Mouse (Mus musculus) MEL (cell line): ENCODE results near the gene Rpl18. TPM values are rescaled to one million over a fixed set of nuclear protein-coding genes. Genes with fewer than 3 reads are reported as not detected.
A peak's percentile ranks its signal among the peaks of the same experiment; 100 is the strongest.

Source experiments
- DNase-seq: peaks from one replicate; pipeline ENCODE4 v3.0.0; 2011; ENCODE audit warnings: low read depth, low spot score
- H3K27ac ChIP-seq: 2 replicates; pipeline ENCODE4 v1.5.1; 2012; ENCODE audit warnings: low read depth, mild to moderate bottlenecking, control low read depth, low read length, moderate library complexity; ENCODE audit not compliant: control insufficient read depth
- H3K27me3 ChIP-seq, 2 experiments: fragments of 150-350 bp in 1 of 2; sonication (generic) in 1 of 2; 2 replicates each; pipeline ENCODE4 v1.6.1; 2012; ENCODE audit warnings: low read length in 2 of 2, mild to moderate bottlenecking in 2 of 2, improper control_type of control experiment in 1 of 2, moderate library complexity in 1 of 2; ENCODE audit not compliant: insufficient read depth in 2 of 2, control insufficient read depth in 1 of 2
- H3K36me3 ChIP-seq, 2 experiments: 2 replicates each; pipeline ENCODE4 v1.6.1; 2012 to 2014; ENCODE audit warnings: low read length in 2 of 2, improper control_type of control experiment in 1 of 2, inconsistent platforms in 1 of 2, mild to moderate bottlenecking in 1 of 2; ENCODE audit not compliant: insufficient read depth in 2 of 2, control insufficient read depth in 1 of 2
- H3K4me1 ChIP-seq, 2 experiments: fragments of 150-350 bp in 1 of 2; sonication (generic) in 1 of 2; 2 replicates each; pipeline ENCODE4 v1.6.1; 2012; ENCODE audit warnings: low read length in 2 of 2, improper control_type of control experiment in 1 of 2, mild to moderate bottlenecking in 1 of 2; ENCODE audit not compliant: insufficient read depth in 2 of 2, control insufficient read depth in 1 of 2
- H3K4me3 ChIP-seq, 2 experiments: fragments of 150-350 bp in 1 of 2; sonication (generic) in 1 of 2; 2 replicates each; pipeline ENCODE4 v1.5.1; 2012; ENCODE audit warnings: low read depth in 2 of 2, low read length in 2 of 2, mild to moderate bottlenecking in 2 of 2, moderate library complexity in 2 of 2, control low read depth in 1 of 2, improper control_type of control experiment in 1 of 2; ENCODE audit not compliant: control insufficient read depth in 1 of 2, insufficient read depth in 1 of 2
- H3K79me2 ChIP-seq: 2 replicates; pipeline ENCODE4 v1.6.1; 2012; ENCODE audit warnings: mild to moderate bottlenecking, low read length, moderate library complexity; ENCODE audit not compliant: control insufficient read depth, poor library complexity, insufficient read depth
- H3K9ac ChIP-seq: 2 replicates; pipeline ENCODE4 v1.6.1; 2012; ENCODE audit warnings: low read depth, mild to moderate bottlenecking, control low read depth, low read length, moderate library complexity; ENCODE audit not compliant: control insufficient read depth, poor library complexity, severe bottlenecking
- H3K9me3 ChIP-seq: fragments of 150-350 bp; sonication (generic); replicated peaks from 2 replicates; pipeline ENCODE4 v1.6.1; 2012; ENCODE audit warnings: mild to moderate bottlenecking, low read length, improper control_type of control experiment, moderate library complexity; ENCODE audit not compliant: insufficient read depth
- CHD2 ChIP-seq: IDR thresholded peaks from 2 replicates; pipeline ENCODE4 v1.6.1; 2011; ENCODE audit warnings: low read length, improper control_type of control experiment
- CTCF ChIP-seq, 3 experiments: IDR thresholded peaks in 2 of 3; conservative IDR thresholded peaks in 1 of 3; 2 replicates each; pipeline ENCODE4 v1.5.1; 2011 to 2012; ENCODE audit warnings: low read length in 3 of 3, low read depth in 2 of 3, mild to moderate bottlenecking in 2 of 3, improper control_type of control experiment in 1 of 3, inconsistent platforms in 1 of 3, mixed read lengths in 1 of 3, moderate library complexity in 1 of 3; ENCODE audit not compliant: control insufficient read depth in 1 of 3, insufficient read depth in 1 of 3, poor library complexity in 1 of 3, severe bottlenecking in 1 of 3
- E2F4 ChIP-seq: IDR thresholded peaks from 2 replicates; pipeline ENCODE4 v1.6.1; 2011; ENCODE audit warnings: low read depth, low read length, improper control_type of control experiment, borderline replicate concordance
- ETS1 ChIP-seq: IDR thresholded peaks from 2 replicates; pipeline ENCODE4 v1.6.1; 2012; ENCODE audit warnings: low read depth, mild to moderate bottlenecking, inconsistent platforms, low read length, improper control_type of control experiment, moderate library complexity
- GATA1 ChIP-seq: IDR thresholded peaks from 2 replicates; pipeline ENCODE4 v1.6.1; 2011; ENCODE audit warnings: low read depth, low read length, improper control_type of control experiment
- JUND ChIP-seq: IDR thresholded peaks from 2 replicates; pipeline ENCODE4 v1.6.1; 2011; ENCODE audit warnings: low read depth, mild to moderate bottlenecking, improper control_type of control experiment, low read length
- KAT2A ChIP-seq: conservative IDR thresholded peaks from 2 replicates; pipeline ENCODE4 v1.6.1; 2012; ENCODE audit warnings: low read depth, low read length, improper control_type of control experiment, inconsistent platforms
- MAFK ChIP-seq: IDR thresholded peaks from 2 replicates; pipeline ENCODE4 v1.6.1; 2011; ENCODE audit warnings: low read depth, mild to moderate bottlenecking, low read length, improper control_type of control experiment, borderline replicate concordance
- MAX ChIP-seq: IDR thresholded peaks from 2 replicates; pipeline ENCODE4 v1.6.1; 2011; ENCODE audit warnings: low read length, improper control_type of control experiment
- MAZ ChIP-seq: IDR thresholded peaks from 2 replicates; pipeline ENCODE4 v1.6.1; 2012; ENCODE audit warnings: low read depth, mild to moderate bottlenecking, inconsistent platforms, low read length, improper control_type of control experiment
- MEF2A ChIP-seq: IDR thresholded peaks from 2 replicates; pipeline ENCODE4 v1.6.1; 2014; ENCODE audit warnings: low read depth, mild to moderate bottlenecking, inconsistent platforms, low read length, improper control_type of control experiment; ENCODE audit not compliant: poor library complexity, insufficient replicate concordance, severe bottlenecking; ENCODE audit errors: extremely low read depth
- MXI1 ChIP-seq: IDR thresholded peaks from 2 replicates; pipeline ENCODE4 v1.6.1; 2011; ENCODE audit warnings: mild to moderate bottlenecking, low read depth, low read length, improper control_type of control experiment
- MYB ChIP-seq: IDR thresholded peaks from 2 replicates; pipeline ENCODE4 v1.6.1; 2011; ENCODE audit warnings: mild to moderate bottlenecking, low read depth, low read length, improper control_type of control experiment
- MYC ChIP-seq: IDR thresholded peaks from 2 replicates; pipeline ENCODE4 v1.6.1; 2011; ENCODE audit warnings: low read depth, mild to moderate bottlenecking, low read length, improper control_type of control experiment, moderate library complexity
- NELFE ChIP-seq: IDR thresholded peaks from 2 replicates; pipeline ENCODE4 v1.6.1; 2011; ENCODE audit warnings: low read depth, low read length, improper control_type of control experiment
- NRF1 ChIP-seq: IDR thresholded peaks from 2 replicates; pipeline ENCODE4 v1.6.1; 2014; ENCODE audit warnings: low read depth, mild to moderate bottlenecking, inconsistent platforms, low read length, improper control_type of control experiment, moderate library complexity; ENCODE audit not compliant: poor library complexity, insufficient read depth, severe bottlenecking
- POLR2A ChIP-seq, 2 experiments: IDR thresholded peaks; 2 replicates each; pipeline ENCODE4 v1.6.1; 2011 to 2012; ENCODE audit warnings: low read length in 2 of 2, mild to moderate bottlenecking in 2 of 2, control low read depth in 1 of 2, improper control_type of control experiment in 1 of 2, low read depth in 1 of 2, moderate library complexity in 1 of 2; ENCODE audit not compliant: control insufficient read depth in 1 of 2, insufficient read depth in 1 of 2, poor library complexity in 1 of 2
- POLR2AphosphoS2 ChIP-seq: IDR thresholded peaks from 2 replicates; pipeline ENCODE4 v1.6.1; 2011; ENCODE audit warnings: low read length, improper control_type of control experiment
- POLR2AphosphoS5 ChIP-seq: IDR thresholded peaks from 2 replicates; pipeline ENCODE4 v1.6.1; 2012; ENCODE audit warnings: low read depth, borderline replicate concordance, mild to moderate bottlenecking, inconsistent platforms, low read length, moderate library complexity, mixed read lengths
- RAD21 ChIP-seq: IDR thresholded peaks from 2 replicates; pipeline ENCODE4 v1.6.1; 2011; ENCODE audit warnings: mild to moderate bottlenecking, low read depth, low read length, improper control_type of control experiment
- RCOR1 ChIP-seq: IDR thresholded peaks from 2 replicates; pipeline ENCODE4 v1.6.1; 2012; ENCODE audit warnings: low read depth, mild to moderate bottlenecking, inconsistent platforms, low read length, improper control_type of control experiment
- SMC3 ChIP-seq: IDR thresholded peaks from 2 replicates; pipeline ENCODE4 v1.6.1; 2011; ENCODE audit warnings: low read depth, low read length, improper control_type of control experiment
- TAL1 ChIP-seq: IDR thresholded peaks from 2 replicates; pipeline ENCODE4 v1.6.1; 2012; ENCODE audit warnings: mild to moderate bottlenecking, inconsistent platforms, low read length, moderate library complexity, mixed read lengths
- TBP ChIP-seq: IDR thresholded peaks from 2 replicates; pipeline ENCODE4 v1.8.0; 2011; ENCODE audit warnings: low read depth, low read length, improper control_type of control experiment
- TCF12 ChIP-seq: IDR thresholded peaks from 2 replicates; pipeline ENCODE4 v1.6.1; 2014; ENCODE audit warnings: low read depth, mild to moderate bottlenecking, inconsistent platforms, low read length, improper control_type of control experiment, moderate library complexity
- UBTF ChIP-seq: IDR thresholded peaks from 2 replicates; pipeline ENCODE4 v1.6.1; 2012; ENCODE audit warnings: low read depth, mild to moderate bottlenecking, inconsistent platforms, low read length, improper control_type of control experiment, moderate library complexity, borderline replicate concordance; ENCODE audit not compliant: insufficient read depth
- USF1 ChIP-seq: IDR thresholded peaks from 2 replicates; pipeline ENCODE4 v1.6.1; 2014; ENCODE audit warnings: low read depth, mild to moderate bottlenecking, inconsistent platforms, low read length, improper control_type of control experiment, moderate library complexity
- ZC3H11A ChIP-seq: IDR thresholded peaks from 2 replicates; pipeline ENCODE4 v1.6.1; 2012; ENCODE audit warnings: low read depth, mild to moderate bottlenecking, inconsistent platforms, low read length, improper control_type of control experiment
- ZMIZ1 ChIP-seq: IDR thresholded peaks from 2 replicates; pipeline ENCODE4 v1.6.1; 2012; ENCODE audit warnings: low read depth, mild to moderate bottlenecking, inconsistent platforms, low read length, improper control_type of control experiment, moderate library complexity
- ZNF384 ChIP-seq: IDR thresholded peaks from 2 replicates; pipeline ENCODE4 v1.6.1; 2012; ENCODE audit warnings: low read depth, mild to moderate bottlenecking, inconsistent platforms, low read length, improper control_type of control experiment
- polyA plus RNA-seq, 2 experiments: library from polyadenylated mRNA; stranded (reverse) in 1 of 2; unstranded in 1 of 2; fragments of >175 nt in 1 of 2; fragments of >200 nt in 1 of 2; gene quantifications; 2 replicates each; pipeline versions ENCODE4 v1.2.1 to v1.2.4; 2012; ENCODE audit warnings: low replicate concordance in 2 of 2, low read depth in 1 of 2; ENCODE audit not compliant: insufficient read length in 2 of 2, insufficient read depth in 1 of 2, missing spikeins in 1 of 2
- total RNA-seq: library from RNA; depleted of rRNA; stranded (reverse); fragments of 300-350 nt; gene quantifications from 2 replicates; pipeline ENCODE4 v1.2.3, GENCODE M21; 2012

Gene Rpl18
- total and polyA plus RNA-seq, 3 experiments, result 3,544 to 3,724 TPM; not detected in 1

DNA sequence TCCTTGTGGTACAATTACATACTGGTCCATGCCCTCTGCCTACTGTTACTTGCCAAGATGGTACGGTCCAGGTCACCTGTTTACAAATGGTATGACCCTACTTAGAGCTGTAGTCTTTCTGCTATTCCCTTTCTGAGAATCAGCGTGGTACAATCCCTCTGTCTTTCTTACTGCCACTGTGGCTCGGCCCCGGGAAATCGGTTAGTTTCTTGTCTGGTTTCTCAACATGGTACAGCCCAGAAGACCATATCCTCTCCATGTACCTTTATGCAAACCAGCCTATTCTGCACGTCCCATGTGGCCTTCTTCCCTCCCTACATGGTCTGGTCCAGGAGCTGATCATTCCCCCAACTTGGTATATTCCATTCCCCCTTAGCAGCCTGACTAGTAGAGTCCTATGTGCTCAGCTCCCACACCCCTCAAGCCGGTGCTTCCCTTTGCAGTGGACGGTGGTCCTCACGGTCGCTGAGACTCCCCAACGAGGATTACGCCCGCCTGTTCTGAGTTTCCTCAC, 11.2 kb upstream of the Rpl18 start (continued):
- TF ChIP-seq UBTF (no peak), POLR2A (IDR thresholded peaks at IDR 0.05; ENCODE audit: control insufficient read depth in 1 of 2, insufficient read depth in 1 of 2, low read depth in 1 of 2, low read length in 2 of 2, poor library complexity in 1 of 2) (peak in 1 of 2 experiments; percentile 74; a peak in 2 of 4 replicates), MYC (peak; percentile 74), MAX (peak; percentile 50; the same call in 1 of the 2 replicates), NELFE (peak; percentile 48; the same call in 1 of the 2 replicates), E2F4 (no peak), POLR2AphosphoS5 (no peak), NRF1 (no peak), POLR2AphosphoS2 (peak; percentile 64; the same call in 1 of the 2 replicates), USF1 (no peak), SMC3 (no peak), KAT2A (no peak), JUND (no peak), MAZ (no peak)
- TF ChIP-seq, all 39 proteins: peak for 13

DNA sequence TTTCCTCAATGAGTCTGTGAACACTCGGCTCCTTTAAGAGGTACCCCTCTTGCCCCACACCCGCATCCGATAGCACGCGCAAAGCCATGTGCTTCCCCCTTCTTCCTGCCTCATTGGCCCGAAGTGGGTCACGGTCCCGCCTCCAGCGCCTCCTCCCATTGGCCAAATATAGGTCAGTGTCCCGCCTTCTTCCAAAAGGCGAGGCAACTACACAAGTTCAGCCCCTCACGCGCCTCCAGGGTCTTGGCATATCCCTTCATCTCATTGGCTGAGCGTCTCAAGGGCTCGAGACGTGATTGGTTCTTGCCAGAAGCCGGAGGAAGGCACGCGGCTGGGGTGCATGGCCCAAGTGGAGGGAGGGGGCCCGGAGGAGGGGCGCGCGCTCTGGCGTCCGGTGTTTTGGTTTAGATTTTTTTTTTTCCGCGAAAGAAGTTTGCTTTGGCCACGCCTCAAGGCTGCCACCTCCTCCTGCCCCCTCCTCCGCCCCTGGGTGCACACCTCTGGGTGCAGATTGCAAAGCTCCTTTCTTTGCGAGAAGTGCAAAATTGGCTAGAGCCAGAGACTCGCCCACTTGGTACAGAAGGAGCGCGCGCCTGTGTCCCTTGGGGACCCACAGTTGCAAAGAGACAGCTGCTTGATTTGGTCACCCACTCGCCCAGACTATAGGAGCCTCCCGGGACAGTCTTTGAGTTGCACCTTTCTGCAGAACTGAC, 10.4 kb upstream of the Rpl18 start, which contains the start of gene Dbp:
Gene Dbp (plus strand): TSS at position 359 of the 713 bp plus-strand sequence.
- Histone ChIP-seq H3K9ac (peak within 1 kb of the TSS; percentile 98), H3K36me3 (peaks cover 0 to 5% of the 10 kb centered on the region in 2 experiments; a peak in 2 of 4 replicates), H3K9me3 (no peaks in the 10 kb centered on the region), H3K4me1 (peaks cover 0 to 18% of the 10 kb centered on the region in 2 experiments; a peak in 2 of 4 replicates), H3K27ac (peak within 1 kb of the TSS; percentile 82), H3K27me3 (peaks cover 0 to under 1% of the 10 kb centered on the region in 2 experiments; a peak in 1 of 4 replicates), H3K79me2 (peaks cover 7% of the 10 kb centered on the region), H3K4me3 (peak within 1 kb of the TSS; percentile 82 to 85)
- DNase-seq, result peak; percentile 99
- TF ChIP-seq POLR2AphosphoS2 (no peak), RCOR1 (no peak), RAD21 (no peak), ZNF384 (peak; percentile 94), POLR2AphosphoS5 (no peak), MYB (no peak), MAFK (no peak), TAL1 (no peak), MXI1 (peak; percentile 94), CTCF (IDR thresholded peaks at IDR 0.05 in 2 of 3, conservative IDR thresholded peaks at IDR 0.05 in 1 of 3; ENCODE audit: control insufficient read depth in 1 of 3, insufficient read depth in 1 of 3, low read depth in 2 of 3, low read length in 3 of 3, poor library complexity in 1 of 3, severe bottlenecking in 1 of 3) (no peak), TCF12 (0 out of 2 replicates have a peak, but pooled peaks have one; percentile 18), SMC3 (no peak), MYC (peak; percentile 98), MAZ (peak; percentile 98), TBP (no peak), ZC3H11A (no peak), MEF2A (no peak), CHD2 (peak; percentile 73), NRF1 (peak; percentile 42; the same call in 1 of the 2 replicates), POLR2A (IDR thresholded peaks at IDR 0.05; ENCODE audit: control insufficient read depth in 1 of 2, insufficient read depth in 1 of 2, low read depth in 1 of 2, low read length in 2 of 2, poor library complexity in 1 of 2) (no peak), ZMIZ1 (0 out of 2 replicates have a peak, but pooled peaks have one; percentile 21), GATA1 (no peak), ETS1 (peak; percentile 57), MAX (peak; percentile 98), NELFE (peak; percentile 21; the same call in 1 of the 2 replicates), KAT2A (peak; percentile 57)
